Mouse (Mus musculus) embryo, embryonic 10 days (tissue): ENCODE results near the gene BC051142.
"Not testable (repeated sequence)": the region's sequence is repeated elsewhere in the genome, so short reads cannot be mapped to it uniquely, and the experiment has no call there.

ENCODE experiments used
- DNase-seq: peaks from one replicate; pipeline ENCODE4 v3.0.0-alpha.2; 2015; ENCODE audit warnings: low spot score

The BC051142 gene

GRCm38 (mm10) chr17:34398058-34398710 is 436 bp upstream of the BC051142 start:
- DNase-seq: peak; percentile 85

- DNase-seq: no peak
Measured at GRCm38 (mm10) chr17:34399394-34399715, 735 bp downstream of the BC051142 start.

- peak; percentile 75 for DNase-seq
Measured at GRCm38 (mm10) chr17:34411117-34411516, 12.5 kb downstream of the BC051142 start.

GRCm38 (mm10) chr17:34420014-34420413 is 21.4 kb downstream of the BC051142 start:
- no peak for DNase-seq

- DNase-seq: no peak
Measured at GRCm38 (mm10) chr17:34427597-34427996, 29.0 kb downstream of the BC051142 start.

GRCm38 (mm10) chr17:34437120-34437519 is 38.5 kb downstream of the BC051142 start:
- DNase-seq: no peak

- no peak for DNase-seq
Measured at GRCm38 (mm10) chr17:34437606-34438005, 39.0 kb downstream of the BC051142 start.

GRCm38 (mm10) chr17:34438588-34438987 is 40.0 kb downstream of the BC051142 start:
- no peak for DNase-seq

- DNase-seq: no peak
Measured at GRCm38 (mm10) chr17:34439795-34440194, 41.2 kb downstream of the BC051142 start.

GRCm38 (mm10) chr17:34441990-34442389 is 43.4 kb downstream of the BC051142 start:
- no peak for DNase-seq

- DNase-seq: no peak
Measured at GRCm38 (mm10) chr17:34448473-34449041, 49.9 kb downstream of the BC051142 start.

- DNase-seq: no peak
Measured at GRCm38 (mm10) chr17:34457668-34458067, 59.0 kb downstream of the BC051142 start.

GRCm38 (mm10) chr17:34459255-34459654 is 60.6 kb downstream of the BC051142 start:
- no peak for DNase-seq

- DNase-seq: not testable (repeated sequence)
Measured at GRCm38 (mm10) chr17:34465906-34466305, 67.3 kb downstream of the BC051142 start.

GRCm38 (mm10) chr17:34470491-34470890 is 71.9 kb downstream of the BC051142 start:
- no peak for DNase-seq

GRCm38 (mm10) chr17:34475060-34475459 is 76.4 kb downstream of the BC051142 start:
- DNase-seq: no peak

- no peak for DNase-seq
Measured at GRCm38 (mm10) chr17:34476427-34476826, 77.8 kb downstream of the BC051142 start.

- DNase-seq: not testable (repeated sequence)
Measured at GRCm38 (mm10) chr17:34477238-34478013, 78.8 kb downstream of the BC051142 start, which contains the start of gene Btnl4. Gene Btnl4 (minus strand): TSS chr17:34477318.

GRCm38 (mm10) chr17:34492796-34493195 is 94.2 kb downstream of the BC051142 start:
- no peak for DNase-seq

- DNase-seq: not testable (repeated sequence)
Measured at GRCm38 (mm10) chr17:34495156-34495555, 96.5 kb downstream of the BC051142 start.

GRCm38 (mm10) chr17:34496539-34496938 is 97.9 kb downstream of the BC051142 start:
- no peak for DNase-seq

- DNase-seq: not testable (repeated sequence)
Measured at GRCm38 (mm10) chr17:34497319-34497718, 98.7 kb downstream of the BC051142 start.

GRCm38 (mm10) chr17:34497726-34498125 is 99.1 kb downstream of the BC051142 start:
- not testable (repeated sequence) for DNase-seq
